Mouse (Mus musculus) heart, adult 18-20 months (tissue): Measurements from ENCODE around the gene Tnfsf10. TPM values are rescaled to one million over a fixed set of nuclear protein-coding genes. Genes with fewer than 3 reads are reported as not detected.

ENCODE experiments used
- DNase-seq, 2 experiments: peaks; one replicate each; pipeline ENCODE4 v3.0.0; 2021 to 2022; ENCODE audit warnings: mixed read lengths in 1 of 2
- total RNA-seq, 2 experiments: library from RNA; stranded (reverse); gene quantifications; 2 replicates each; pipeline ENCODE4 v1.2.3; 2021

Gene Tnfsf10
- total RNA-seq, 2 experiments from 2014 or later = 6.3 to 10.0 TPM

- DNase-seq = no peak
These were observed 14.3 kb upstream of the Tnfsf10 start for GRCm38 (mm10) chr3:27302339-27303022.

- no peak for DNase-seq
These were observed 10.0 kb upstream of the Tnfsf10 start for GRCm38 (mm10) chr3:27306815-27307214.

GRCm38 (mm10) chr3:27310973-27311372, 5.9 kb upstream of the Tnfsf10 start:
- DNase-seq = no peak

GRCm38 (mm10) chr3:27311475-27311874, 5.4 kb upstream of the Tnfsf10 start:
- no peak for DNase-seq

GRCm38 (mm10) chr3:27314506-27315164, 2.2 kb upstream of the Tnfsf10 start:
- no peak for DNase-seq

GRCm38 (mm10) chr3:27317288-27318024, 628 bp downstream of the Tnfsf10 start:
- no peak for DNase-seq

- DNase-seq = no peak
These were observed 2.8 kb downstream of the Tnfsf10 start for GRCm38 (mm10) chr3:27319650-27320049.

- peak; percentile 55 to 67 for DNase-seq
These were observed 4.0 kb downstream of the Tnfsf10 start for GRCm38 (mm10) chr3:27320613-27321495.

GRCm38 (mm10) chr3:27322591-27322990, 5.8 kb downstream of the Tnfsf10 start:
- DNase-seq = no peak

GRCm38 (mm10) chr3:27323551-27323950, 6.7 kb downstream of the Tnfsf10 start:
- peak; percentile 28 to 53 for DNase-seq

- DNase-seq = no peak
These were observed 9.9 kb downstream of the Tnfsf10 start for GRCm38 (mm10) chr3:27326633-27327191.

GRCm38 (mm10) chr3:27330706-27331105, 13.9 kb downstream of the Tnfsf10 start:
- DNase-seq = no peak

- DNase-seq = peak; percentile 44 to 71
These were observed 21.6 kb downstream of the Tnfsf10 start for GRCm38 (mm10) chr3:27338437-27338836.

- no peak for DNase-seq
These were observed 22.1 kb downstream of the Tnfsf10 start for GRCm38 (mm10) chr3:27338887-27339286.

GRCm38 (mm10) chr3:27340757-27341156, 23.9 kb downstream of the Tnfsf10 start:
- no peak for DNase-seq

GRCm38 (mm10) chr3:27342462-27342861, 25.6 kb downstream of the Tnfsf10 start:
- no peak for DNase-seq

GRCm38 (mm10) chr3:27345526-27345925, 28.7 kb downstream of the Tnfsf10 start:
- peak; percentile 54 to 72 for DNase-seq

- DNase-seq = no peak
These were observed 31.6 kb downstream of the Tnfsf10 start for GRCm38 (mm10) chr3:27348462-27348861.

GRCm38 (mm10) chr3:27351105-27351504, 34.3 kb downstream of the Tnfsf10 start:
- peak in 1 of 2 experiments; percentile 9 for DNase-seq

GRCm38 (mm10) chr3:27359100-27359720, 42.4 kb downstream of the Tnfsf10 start:
- no peak for DNase-seq

- DNase-seq = peak in 1 of 2 experiments; percentile 17
These were observed 53.3 kb downstream of the Tnfsf10 start for GRCm38 (mm10) chr3:27370125-27370524.
